Mouse (Mus musculus): Measurements from ENCODE around the gene Pla2g10.

GRCm38 (mm10) chr16:13698998-13699397, 31.8 kb downstream of the Pla2g10 start:
- TF ChIP-seq CTCF (IDR thresholded peaks at IDR 0.05; ENCODE audit: low read depth, low read length) (peak; percentile 45), POLR2A (IDR thresholded peaks at IDR 0.05; ENCODE audit: borderline replicate concordance, low read depth, low read length) (no peak)

Data from bone marrow macrophage, adult 2 months (primary cell).